Mouse (Mus musculus) ES-E14 (cell line): ENCODE measurements around the gene Map4. TPM values are rescaled to one million over a fixed set of nuclear protein-coding genes. Genes with fewer than 3 reads are reported as not detected.
"Not testable (repeated sequence)": the region's sequence is repeated elsewhere in the genome, so short reads cannot be mapped to it uniquely, and the experiment has no call there.

Experiments
- DNase-seq: peaks from one replicate; pipeline ENCODE4 v3.0.0-alpha.2; 2013; ENCODE audit warnings: low read depth, low spot score
- H3K27ac ChIP-seq: 2 replicates; pipeline ENCODE4 v1.5.1; 2012; ENCODE audit warnings: low read depth, mild to moderate bottlenecking, low read length, moderate library complexity, mixed read lengths; ENCODE audit not compliant: poor library complexity, insufficient read depth, severe bottlenecking
- H3K36me3 ChIP-seq: 2 replicates; pipeline ENCODE4 v1.6.1; 2012; ENCODE audit warnings: mild to moderate bottlenecking, low read length, moderate library complexity, mixed read lengths; ENCODE audit not compliant: control insufficient read depth, poor library complexity, insufficient read depth, severe bottlenecking
- H3K4me1 ChIP-seq, 2 experiments: fragments of 150-350 bp in 1 of 2; sonication (generic) in 1 of 2; 2 replicates each; pipeline ENCODE4 v1.6.1; 2012; ENCODE audit warnings: low read length in 2 of 2, mild to moderate bottlenecking in 1 of 2, mixed read lengths in 1 of 2; ENCODE audit not compliant: control insufficient read depth in 2 of 2, insufficient read depth in 2 of 2, poor library complexity in 1 of 2
- H3K4me3 ChIP-seq, 2 experiments: fragments of 150-350 bp in 1 of 2; sonication (generic) in 1 of 2; 2 replicates each; pipeline ENCODE4 v1.5.1; 2012; ENCODE audit warnings: low read length in 2 of 2, low read depth in 1 of 2, mild to moderate bottlenecking in 1 of 2, mixed read lengths in 1 of 2; ENCODE audit not compliant: insufficient read depth in 1 of 2, poor library complexity in 1 of 2, severe bottlenecking in 1 of 2
- H3K9ac ChIP-seq: 2 replicates; pipeline ENCODE4 v1.6.1; 2012; ENCODE audit warnings: low read depth, mild to moderate bottlenecking, low read length, mixed read lengths; ENCODE audit not compliant: poor library complexity, insufficient read depth, severe bottlenecking
- H3K9me3 ChIP-seq: fragments of 150-350 bp; sonication (generic); 2 replicates; pipeline ENCODE4 v1.6.1; 2012; ENCODE audit warnings: low read depth, mild to moderate bottlenecking, low read length; ENCODE audit not compliant: control insufficient read depth, insufficient read depth
- CHD2 ChIP-seq: IDR thresholded peaks from 2 replicates; pipeline ENCODE4 v1.6.1; 2014; ENCODE audit warnings: mild to moderate bottlenecking, low read depth, low read length, inconsistent platforms
- HCFC1 ChIP-seq: IDR thresholded peaks from 2 replicates; pipeline ENCODE4 v1.6.1; 2012; ENCODE audit warnings: low read length, inconsistent platforms, borderline replicate concordance; ENCODE audit not compliant: insufficient read depth
- MAFK ChIP-seq: IDR thresholded peaks from 2 replicates; pipeline ENCODE4 v1.6.1; 2014; ENCODE audit warnings: mild to moderate bottlenecking, low read depth, low read length, inconsistent platforms; ENCODE audit not compliant: insufficient read depth
- ZC3H11A ChIP-seq: IDR thresholded peaks from 2 replicates; pipeline ENCODE4 v1.6.1; 2012; ENCODE audit warnings: low read depth, mild to moderate bottlenecking, inconsistent platforms, low read length, borderline replicate concordance
- ZNF384 ChIP-seq: IDR thresholded peaks from 2 replicates; pipeline ENCODE4 v1.6.1; 2012; ENCODE audit warnings: low read depth, low read length, inconsistent platforms
- in situ Hi-C, 2 experiments: fragments of 600-800 bp; cut with MboI; formaldehyde crosslinking; loops; one replicate each; pipeline ENCODE4 v1.15.1; 2025; ENCODE audit warnings: low sequenced_read_pairs in 2 of 2, inconsistent platforms in 1 of 2; ENCODE audit not compliant: unreplicated experiment in 2 of 2
- total RNA-seq: library from RNA; depleted of rRNA; stranded (reverse); fragments of 300-350 nt; gene quantifications from 2 replicates; pipeline ENCODE4 v1.2.3, GENCODE M21; 2012

Map4 gene
- total RNA-seq, 1 experiment, result 61.4 TPM

- peaks cover 0 to 3% of the 10 kb centered on the region in 2 experiments; a peak in 1 of 4 replicates for H3K4me1 ChIP-seq
- H3K4me3 ChIP-seq, result no peak overlapping the region
- no peaks in the 10 kb centered on the region for H3K9me3 ChIP-seq
- no peak for DNase-seq
- H3K27ac ChIP-seq, result no peak overlapping the region
- in situ Hi-C loops, result loop anchor here in 1 of 2 experiments (10.0 kb wide), 1 partner anchor 176 kb away; no protein-coding TSS in a partner anchor
- peaks cover 42% of the 10 kb centered on the region for H3K36me3 ChIP-seq
- no peak overlapping the region for H3K9ac ChIP-seq
- no peak for TF ChIP-seq HCFC1
- TF ChIP-seq CHD2, result no peak
- TF ChIP-seq ZC3H11A, result no peak
- no peak for TF ChIP-seq MAFK
- TF ChIP-seq ZNF384, result no peak
Measured at GRCm38 (mm10) chr9:110070358-110070757, 139.1 kb downstream of the Map4 start.

DNA sequence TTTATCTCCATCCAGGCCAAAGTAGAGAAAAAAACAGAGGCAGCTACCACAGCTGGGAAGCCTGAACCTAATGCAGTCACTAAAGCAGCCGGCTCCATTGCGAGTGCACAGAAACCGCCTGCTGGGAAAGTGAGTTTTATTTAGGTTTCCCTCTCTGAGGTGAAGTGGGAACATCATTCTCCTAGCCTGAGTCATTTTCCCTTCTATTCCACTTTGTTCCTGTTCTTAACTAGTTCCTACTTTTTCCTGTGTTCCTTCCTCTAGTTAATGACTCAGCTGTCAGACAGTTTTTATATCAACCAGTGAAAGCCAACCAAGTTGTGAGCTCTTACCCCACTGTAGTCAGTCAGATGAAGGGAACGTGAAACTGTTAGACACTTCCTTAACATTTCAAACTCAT lies 139.8 kb downstream of the Map4 start:
- H3K4me1 ChIP-seq, result peaks cover 0 to 3% of the 10 kb centered on the region in 2 experiments; a peak in 1 of 4 replicates
- no peak overlapping the region for H3K9ac ChIP-seq
- no peak overlapping the region for H3K4me3 ChIP-seq
- no peak overlapping the region for H3K27ac ChIP-seq
- in situ Hi-C loops, result loop anchor here in 1 of 2 experiments (10.0 kb wide), 1 partner anchor 176 kb away; no protein-coding TSS in a partner anchor
- no peaks in the 10 kb centered on the region for H3K9me3 ChIP-seq
- no peak for TF ChIP-seq HCFC1
- TF ChIP-seq MAFK, result no peak
- TF ChIP-seq ZC3H11A, result no peak
- TF ChIP-seq ZNF384, result no peak
- no peak for TF ChIP-seq CHD2
- DNase-seq, result no peak
- H3K36me3 ChIP-seq, result peaks cover 42% of the 10 kb centered on the region

DNA sequence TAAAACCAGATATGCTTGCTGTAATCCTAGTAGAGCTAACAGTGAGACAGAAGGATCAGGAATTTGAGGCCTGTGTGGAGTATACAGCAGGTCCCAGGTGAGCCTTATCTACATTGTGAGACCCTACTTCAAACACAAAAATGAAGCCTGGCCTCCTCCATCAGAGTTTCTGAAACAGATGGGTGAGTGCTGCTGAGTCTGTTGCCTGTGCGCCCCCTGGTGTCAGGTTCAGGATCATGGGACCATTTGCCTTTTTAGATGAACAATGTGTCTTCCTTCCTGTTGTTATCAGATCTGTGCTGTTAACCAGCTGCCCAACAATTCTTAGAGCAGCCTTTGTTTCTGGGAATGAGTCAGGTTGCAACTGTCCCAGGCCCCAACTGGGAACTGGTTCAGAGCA lies 140.6 kb downstream of the Map4 start:
- DNase-seq, result peak; percentile 60
- Histone ChIP-seq H3K36me3 (peaks cover 39% of the 10 kb centered on the region), H3K9ac (no peak overlapping the region), H3K9me3 (no peaks in the 10 kb centered on the region), H3K27ac (no peak overlapping the region), H3K4me1 (peaks cover 0 to 3% of the 10 kb centered on the region in 2 experiments; a peak in 1 of 4 replicates), H3K4me3 (no peak overlapping the region)
- in situ Hi-C loops, result loop anchor here in 1 of 2 experiments (10.0 kb wide), 1 partner anchor 177 kb away; no protein-coding TSS in a partner anchor
- TF ChIP-seq MAFK (no peak), ZC3H11A (no peak), ZNF384 (no peak), CHD2 (no peak), HCFC1 (no peak)

GRCm38 (mm10) chr9:110076468-110076867 lies 145.2 kb downstream of the Map4 start:
- H3K4me3 ChIP-seq, H3K27ac ChIP-seq, H3K9ac ChIP-seq, DNase-seq, H3K4me1 ChIP-seq, H3K9me3 ChIP-seq: not testable (repeated sequence)
- H3K36me3 ChIP-seq, result peaks cover 44% of the 10 kb centered on the region
- in situ Hi-C loops, result loop anchor here (10.0 to 25.0 kb wide), 2 partner anchors 182 to 189 kb away; partner anchors contain the start of gene Cdc25a (in 1 of the 2)
- peak; percentile 89 for TF ChIP-seq ZNF384

DNA sequence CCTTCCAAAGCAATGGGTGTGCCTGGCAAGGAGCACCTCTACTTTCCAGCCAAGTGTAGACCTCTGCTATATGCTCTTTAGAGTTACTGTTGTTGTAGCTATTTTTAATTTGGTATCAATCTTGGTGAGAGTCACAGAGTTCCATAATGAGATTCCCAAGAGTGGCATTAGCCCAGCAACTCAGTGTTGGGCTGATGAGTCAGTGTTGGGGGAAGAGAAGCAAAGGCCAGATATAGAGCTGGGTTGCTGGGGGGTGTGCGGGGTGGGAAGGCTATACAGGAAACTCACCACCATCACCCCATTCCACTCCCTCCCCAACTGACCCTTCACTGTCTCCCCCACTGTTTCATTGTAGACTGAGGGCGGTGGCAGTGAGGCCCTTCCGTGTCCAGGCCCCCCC lies 149.8 kb downstream of the Map4 start:
- Histone ChIP-seq H3K4me3 (no peak overlapping the region), H3K36me3 (peaks cover 57% of the 10 kb centered on the region), H3K9me3 (no peaks in the 10 kb centered on the region), H3K27ac (peak overlapping the region; percentile 11; the same call in 1 of the 2 replicates), H3K9ac (no peak overlapping the region), H3K4me1 (no peaks in the 10 kb centered on the region; a peak in 1 of 4 replicates)
- DNase-seq, result no peak
- TF ChIP-seq ZC3H11A (no peak), HCFC1 (no peak)
- in situ Hi-C loops, result loop anchor here in 1 of 2 experiments (25.0 kb wide), 1 partner anchor 194 kb away; the partner anchor contains the start of gene Cdc25a
